Mouse (Mus musculus) forebrain, embryonic 10.5 days (tissue): ENCODE measurements around the gene Krcc1. TPM values are rescaled to one million over a fixed set of nuclear protein-coding genes. Genes with fewer than 3 reads are reported as not detected.
"Not testable (repeated sequence)": the region's sequence is repeated elsewhere in the genome, so short reads cannot be mapped to it uniquely, and the experiment has no call there.

ENCODE experiments used
- DNase-seq: peaks from one replicate; pipeline ENCODE4 v3.0.0-alpha.2; 2017; ENCODE audit warnings: low spot score; ENCODE audit errors: extremely low spot score
- H3K27ac ChIP-seq: fragments of 300-500 bp; sonication (generic); 2 replicates; pipeline ENCODE4 v1.5.1; 2016; ENCODE audit warnings: mild to moderate bottlenecking
- H3K27me3 ChIP-seq: fragments of 300-500 bp; sonication (generic); 2 replicates; pipeline ENCODE4 v1.6.1; 2016; ENCODE audit warnings: mild to moderate bottlenecking; ENCODE audit not compliant: poor library complexity, severe bottlenecking
- H3K36me3 ChIP-seq: fragments of 300-500 bp; sonication (generic); replicated peaks from 2 replicates; pipeline ENCODE4 v1.6.1; 2016; ENCODE audit warnings: mild to moderate bottlenecking, moderate library complexity
- H3K4me1 ChIP-seq: fragments of 300-500 bp; sonication (generic); 2 replicates; pipeline ENCODE4 v1.6.1; 2016
- H3K4me3 ChIP-seq: fragments of 300-500 bp; sonication (generic); 2 replicates; pipeline ENCODE4 v1.5.1; 2016; ENCODE audit warnings: mild to moderate bottlenecking, moderate library complexity
- H3K9me3 ChIP-seq: fragments of 300-500 bp; sonication (generic); 2 replicates; pipeline ENCODE4 v1.6.1; 2016; ENCODE audit warnings: mild to moderate bottlenecking, moderate library complexity
- WGBS: fragments of 180-500 bp; shearing (Covaris S2); methylation state at CpG from one replicate; pipeline ENCODE4 v1.1.7; 2016; 5-methylcytosine and 5-hydroxymethylcytosine counted together
- polyA plus RNA-seq: library from polyadenylated mRNA; unstranded; fragments of >200 nt; fragmentation: Nextera tagmentation; extraction: Ambion mirVana; gene quantifications from 2 replicates; pipeline ENCODE4 v1.2.1, GENCODE M21; 2016

Krcc1 gene
- polyA plus RNA-seq, 1 experiment from 2014 or later, result 30.1 TPM

- H3K27me3 ChIP-seq, H3K9me3 ChIP-seq, H3K27ac ChIP-seq, H3K4me3 ChIP-seq, DNase-seq, H3K36me3 ChIP-seq: not testable (repeated sequence)
- peaks cover 18% of the 10 kb centered on the region for H3K4me1 ChIP-seq
- 93% methylated on average over 6 of the region's 6 CpGs for WGBS
Measured at GRCm38 (mm10) chr6:71269686-71270050, 1.8 kb upstream of the Krcc1 start.

- peak; percentile 32 for DNase-seq
- Histone ChIP-seq H3K36me3 (no peaks in the 10 kb centered on the region), H3K4me1 (peaks cover 18% of the 10 kb centered on the region), H3K27ac (peak overlapping the region; percentile 99), H3K9me3 (no peaks in the 10 kb centered on the region), H3K4me3 (peak overlapping the region; percentile 94), H3K27me3 (no peaks in the 10 kb centered on the region)
- 35% methylated on average over 13 of the region's 14 CpGs for WGBS
Measured at GRCm38 (mm10) chr6:71270301-71271056, 998 bp upstream of the Krcc1 start.

DNA sequence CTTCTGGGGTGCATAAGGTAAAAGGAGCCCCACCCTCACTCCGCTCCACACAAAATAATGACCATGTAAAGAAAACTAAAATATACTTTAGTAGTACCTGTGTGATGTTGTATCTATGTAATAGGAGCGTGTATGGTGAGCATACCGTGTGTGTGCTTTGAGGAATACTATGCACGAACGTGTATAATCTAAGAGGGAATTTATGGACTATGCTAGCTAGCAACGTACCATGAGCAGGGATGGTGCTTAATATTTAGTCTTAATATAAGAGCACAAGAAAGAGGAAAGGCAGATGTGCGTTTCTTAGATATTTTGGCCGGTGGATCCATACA is 454 bp upstream of the Krcc1 start:
- Histone ChIP-seq H3K36me3 (no peaks in the 10 kb centered on the region), H3K9me3 (no peaks in the 10 kb centered on the region), H3K27me3 (no peaks in the 10 kb centered on the region), H3K4me1 (peaks cover 18% of the 10 kb centered on the region), H3K27ac (peak overlapping the region; percentile 99), H3K4me3 (peak overlapping the region; percentile 94)
- no peak for DNase-seq
- WGBS, result 3% methylated on average over 8 of the region's 8 CpGs

DNA sequence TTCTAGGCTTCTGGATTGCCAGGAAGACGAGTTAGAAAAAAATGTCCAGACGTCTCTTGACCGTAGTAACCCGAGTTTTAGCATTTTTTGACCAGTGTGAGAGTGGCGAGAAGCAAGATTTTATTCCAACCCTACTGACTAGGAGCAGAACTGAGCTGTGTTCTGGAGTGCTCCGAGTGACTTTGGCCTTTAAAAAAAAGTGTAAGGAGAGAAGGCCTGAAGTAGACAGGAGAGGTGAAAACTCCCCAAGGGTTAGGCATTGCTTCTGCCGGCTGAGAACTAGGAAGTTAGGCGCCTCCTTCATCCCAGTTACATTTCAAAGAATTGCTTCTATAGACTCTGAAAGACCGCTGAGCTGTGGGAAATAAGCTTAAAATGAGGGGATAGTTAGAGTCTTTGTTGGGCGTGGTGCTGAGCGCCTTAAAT is 852 bp downstream of the Krcc1 start:
- DNase-seq, result no peak
- Histone ChIP-seq H3K27me3 (no peaks in the 10 kb centered on the region), H3K9me3 (no peaks in the 10 kb centered on the region), H3K36me3 (no peaks in the 10 kb centered on the region), H3K27ac (peak overlapping the region; percentile 99), H3K4me3 (peak overlapping the region; percentile 94), H3K4me1 (peaks cover 18% of the 10 kb centered on the region)
- 2% methylated on average over 11 of the region's 11 CpGs for WGBS

GRCm38 (mm10) chr6:71273715-71274114 is 2.2 kb downstream of the Krcc1 start:
- WGBS, result 91% methylated on average over 1 of the region's 1 CpGs
- DNase-seq, result no peak
- H3K27ac ChIP-seq, result no peak overlapping the region
- H3K36me3 ChIP-seq, result no peaks in the 10 kb centered on the region
- no peaks in the 10 kb centered on the region for H3K9me3 ChIP-seq
- no peak overlapping the region for H3K4me3 ChIP-seq
- H3K27me3 ChIP-seq, result no peaks in the 10 kb centered on the region
- H3K4me1 ChIP-seq, result peaks cover 18% of the 10 kb centered on the region

DNA sequence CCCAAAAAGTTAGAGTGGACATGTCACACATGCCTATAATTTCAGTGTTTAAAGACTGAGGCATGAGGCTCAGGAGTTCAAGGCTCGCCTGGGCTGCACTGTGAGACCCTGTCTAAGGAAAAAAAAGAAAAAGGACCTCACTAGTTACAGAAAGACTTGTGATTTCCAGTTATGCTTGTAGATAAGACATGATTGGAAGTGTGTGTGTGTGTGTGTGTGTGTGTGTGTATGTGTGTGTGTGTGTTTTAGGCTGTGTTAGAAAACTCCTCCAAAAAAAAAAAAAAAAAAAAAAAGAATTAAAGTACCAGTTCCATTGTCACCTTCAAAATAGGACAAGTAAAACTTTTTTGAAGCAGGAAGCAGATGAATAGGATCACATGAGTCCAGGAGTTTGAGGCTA is 3.1 kb downstream of the Krcc1 start:
- Histone ChIP-seq H3K27me3 (no peaks in the 10 kb centered on the region), H3K4me1 (peaks cover 18% of the 10 kb centered on the region), H3K27ac (no peak overlapping the region), H3K36me3 (no peaks in the 10 kb centered on the region), H3K4me3 (no peak overlapping the region), H3K9me3 (no peaks in the 10 kb centered on the region)
- 81% methylated on average over 1 of the region's 1 CpGs for WGBS
- DNase-seq, result no peak

DNA sequence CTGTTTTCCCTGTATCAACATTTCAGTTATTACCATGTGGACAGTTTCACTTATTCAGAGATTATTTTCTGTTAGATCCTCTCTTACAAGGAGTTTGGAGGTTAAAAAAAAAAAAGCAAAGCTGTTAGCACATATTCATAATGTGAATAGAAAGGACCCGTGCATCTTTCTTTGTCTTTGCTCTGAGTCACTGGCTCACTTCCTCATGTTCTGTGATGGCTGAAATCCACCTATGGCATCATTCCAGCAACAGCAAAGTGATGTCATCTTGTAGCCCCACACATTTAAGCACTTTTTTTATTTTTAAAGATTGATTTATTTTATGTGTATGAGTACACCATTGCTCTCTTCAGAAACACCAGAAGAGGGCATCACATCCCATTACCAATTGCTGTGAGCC is 7.9 kb downstream of the Krcc1 start:
- WGBS, result 85% methylated on average over 1 of the region's 1 CpGs
- DNase-seq, result no peak
- Histone ChIP-seq H3K9me3 (no peaks in the 10 kb centered on the region), H3K4me1 (no peaks in the 10 kb centered on the region), H3K27ac (no peak overlapping the region), H3K4me3 (no peak overlapping the region), H3K27me3 (no peaks in the 10 kb centered on the region), H3K36me3 (peaks cover 10% of the 10 kb centered on the region)

DNA sequence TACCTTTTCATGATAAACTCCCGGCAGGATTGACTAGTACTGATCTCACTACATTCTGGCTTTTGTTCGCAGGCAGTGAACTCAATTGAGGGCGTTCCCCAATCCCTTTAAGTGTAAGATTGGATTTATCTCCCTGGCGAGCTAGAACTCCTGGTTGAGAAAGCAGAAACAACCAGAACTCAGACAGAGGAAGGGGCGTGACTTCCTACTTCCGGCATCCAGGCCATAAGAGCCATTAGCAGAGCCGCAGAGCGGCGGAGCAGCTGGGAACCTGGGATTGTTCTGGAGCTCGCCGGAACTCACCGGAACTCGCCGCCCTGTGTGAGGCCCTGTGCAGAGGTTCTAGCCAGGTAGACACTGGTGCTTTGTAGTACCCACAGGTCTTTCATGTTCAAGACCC is 22.0 kb downstream of the Krcc1 start:
- no peak overlapping the region for H3K27ac ChIP-seq
- H3K9me3 ChIP-seq, result no peaks in the 10 kb centered on the region
- H3K36me3 ChIP-seq, result no peaks in the 10 kb centered on the region
- WGBS, result 89% methylated on average over 14 of the region's 14 CpGs
- H3K27me3 ChIP-seq, result no peaks in the 10 kb centered on the region
- DNase-seq, result no peak
- no peak overlapping the region for H3K4me3 ChIP-seq
- H3K4me1 ChIP-seq, result no peaks in the 10 kb centered on the region

GRCm38 (mm10) chr6:71295303-71295702 is 23.8 kb downstream of the Krcc1 start:
- H3K4me1 ChIP-seq, result no peaks in the 10 kb centered on the region
- no peak for DNase-seq
- H3K27me3 ChIP-seq, result no peaks in the 10 kb centered on the region
- H3K27ac ChIP-seq, result no peak overlapping the region
- no peaks in the 10 kb centered on the region for H3K9me3 ChIP-seq
- 80% methylated on average over 6 of the region's 6 CpGs for WGBS
- no peak overlapping the region for H3K4me3 ChIP-seq
- no peaks in the 10 kb centered on the region for H3K36me3 ChIP-seq

- DNase-seq, result no peak
- no peaks in the 10 kb centered on the region for H3K9me3 ChIP-seq
- 0 out of 2 replicates have a peak, but pooled peaks cover 4% of the 10 kb centered on the region for H3K4me1 ChIP-seq
- WGBS, result 69% methylated on average over 2 of the region's 2 CpGs
- no peak overlapping the region for H3K27ac ChIP-seq
- no peak overlapping the region for H3K4me3 ChIP-seq
- H3K27me3 ChIP-seq, result no peaks in the 10 kb centered on the region
- H3K36me3 ChIP-seq, result no peaks in the 10 kb centered on the region
Measured at GRCm38 (mm10) chr6:71298051-71298450, 26.6 kb downstream of the Krcc1 start.

DNA sequence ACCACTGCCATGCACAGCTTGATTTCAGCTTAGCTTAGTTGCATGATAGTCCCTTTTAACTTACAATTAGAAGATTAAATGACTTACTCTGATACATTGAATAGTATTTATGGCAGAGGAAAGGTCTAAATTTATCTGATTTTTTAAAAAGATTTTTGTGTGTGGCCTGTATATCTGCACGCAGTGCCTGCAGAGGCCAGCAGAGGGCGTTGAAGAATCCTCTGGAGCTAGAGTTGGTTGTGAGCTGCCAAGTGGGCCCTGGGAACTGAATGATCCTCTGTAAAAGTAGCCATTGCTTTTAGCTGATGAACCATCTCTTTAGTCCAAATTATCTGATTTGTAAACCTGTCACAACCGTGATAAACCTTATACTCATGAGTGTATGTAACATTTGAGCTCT is 27.3 kb downstream of the Krcc1 start:
- H3K36me3 ChIP-seq, result no peaks in the 10 kb centered on the region
- H3K4me1 ChIP-seq, result 0 out of 2 replicates have a peak, but pooled peaks cover 4% of the 10 kb centered on the region
- WGBS, result 30% methylated on average over 3 of the region's 3 CpGs
- DNase-seq, result peak; percentile 41
- no peaks in the 10 kb centered on the region for H3K9me3 ChIP-seq
- no peak overlapping the region for H3K4me3 ChIP-seq
- no peaks in the 10 kb centered on the region for H3K27me3 ChIP-seq
- no peak overlapping the region for H3K27ac ChIP-seq

DNA sequence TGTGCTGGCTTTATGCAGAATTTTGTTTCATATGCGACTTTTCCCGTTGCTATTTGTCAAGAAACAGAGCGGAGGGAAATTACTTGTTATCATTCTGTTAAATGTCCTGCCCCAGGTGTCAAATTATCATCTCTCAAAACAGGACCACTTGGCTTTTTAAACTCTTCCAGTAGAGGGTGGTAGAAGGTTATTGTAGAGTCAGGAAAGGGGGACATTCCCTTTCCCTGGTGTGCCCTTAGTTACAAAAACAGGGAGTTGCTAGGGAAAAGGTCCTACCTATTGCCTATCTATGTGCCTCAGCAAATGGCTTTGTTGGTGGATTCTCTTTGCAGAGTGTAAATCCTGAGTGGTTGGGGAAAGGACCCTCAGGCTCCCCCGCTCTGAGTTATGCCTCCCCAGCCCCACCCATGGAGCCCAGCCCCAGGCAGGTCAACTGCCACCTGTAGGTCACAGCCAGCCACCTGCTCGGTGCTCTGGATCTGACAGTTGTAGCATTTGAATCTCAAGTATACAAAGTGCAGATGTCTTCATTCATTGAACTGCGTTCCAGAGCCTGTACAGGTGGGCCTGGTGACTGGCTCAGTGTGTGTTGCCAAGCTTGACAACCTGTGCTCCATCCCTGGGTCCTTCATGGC is 30.7 kb downstream of the Krcc1 start:
- WGBS, result 75% methylated on average over 6 of the region's 6 CpGs
- H3K27me3 ChIP-seq, result no peaks in the 10 kb centered on the region
- no peak for DNase-seq
- 0 out of 2 replicates have a peak, but pooled peaks cover 4% of the 10 kb centered on the region for H3K4me1 ChIP-seq
- H3K36me3 ChIP-seq, result no peaks in the 10 kb centered on the region
- H3K4me3 ChIP-seq, result no peak overlapping the region
- H3K27ac ChIP-seq, result no peak overlapping the region
- H3K9me3 ChIP-seq, result no peaks in the 10 kb centered on the region

GRCm38 (mm10) chr6:71307486-71307885 is 36.0 kb downstream of the Krcc1 start:
- Histone ChIP-seq H3K4me1 (no peaks in the 10 kb centered on the region), H3K27ac (no peak overlapping the region), H3K36me3 (no peaks in the 10 kb centered on the region), H3K4me3 (no peak overlapping the region), H3K27me3 (no peaks in the 10 kb centered on the region), H3K9me3 (no peaks in the 10 kb centered on the region)
- DNase-seq, result no peak
- WGBS, result 88% methylated on average over 8 of the region's 8 CpGs
